Mouse (Mus musculus): ENCODE results near the gene Prmt1.
"Not testable (repeated sequence)": the region's sequence is repeated elsewhere in the genome, so short reads cannot be mapped to it uniquely, and the experiment has no call there.

Gene Prmt1

DNA sequence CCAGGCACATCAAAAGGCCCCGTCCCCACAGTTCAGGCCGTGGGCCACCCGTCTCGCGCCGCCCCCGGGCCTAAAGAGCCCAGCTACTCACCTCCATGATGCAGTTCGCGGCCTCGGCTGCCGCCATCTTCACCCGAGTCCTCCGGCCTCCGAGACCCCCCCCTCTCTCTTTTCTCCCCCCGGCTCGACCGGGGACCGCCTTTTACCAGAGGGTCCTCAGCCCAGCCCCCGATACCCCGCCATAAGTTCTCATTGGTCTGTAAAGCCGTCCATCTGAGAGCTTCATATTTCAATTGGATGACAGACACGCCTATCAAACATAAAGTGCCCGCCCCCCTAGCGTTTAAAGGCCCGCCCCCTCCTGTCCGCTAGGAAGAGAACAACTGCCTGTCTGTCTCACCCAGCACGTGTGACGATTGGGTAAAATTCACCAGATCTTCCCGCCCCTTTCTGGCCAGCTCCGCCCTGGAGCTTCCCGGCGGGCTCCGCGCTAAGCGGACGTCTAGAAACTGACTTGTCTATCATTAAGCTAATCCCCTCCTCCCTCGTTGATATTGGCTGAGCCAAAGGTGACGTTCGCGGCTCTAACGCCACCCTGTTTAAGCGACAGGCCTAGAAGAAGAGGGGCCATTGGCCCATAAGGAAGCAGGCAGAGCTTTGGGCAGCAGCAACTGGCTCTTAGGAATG is at the start of gene Prmt1:
Prmt1 (minus strand) TSS at position 377 of the 687 bp plus-strand sequence.
- DNase-seq (ENCODE audit: low spot score in 2 of 2), result peak; percentile 98 to 100

DNA sequence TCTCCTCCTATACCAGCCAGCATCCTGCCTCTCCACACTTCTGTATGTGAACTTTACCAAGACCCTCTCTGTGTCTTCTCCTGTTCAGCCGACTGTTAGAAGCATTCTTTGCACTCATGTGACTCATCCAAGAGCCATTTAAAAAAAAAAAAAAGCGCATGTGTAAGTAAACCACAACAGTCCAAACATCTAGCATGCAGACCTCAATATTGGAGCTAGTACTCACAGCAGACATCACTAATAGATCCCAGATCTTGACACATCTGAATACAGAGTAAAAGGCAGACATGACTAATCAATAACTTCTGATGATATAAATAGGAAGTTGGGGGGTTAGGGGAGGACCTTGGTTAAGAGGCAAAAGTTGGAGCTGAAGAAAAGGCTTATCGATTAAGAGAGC is 49.3 kb upstream of the Prmt1 start:
- DNase-seq (ENCODE audit: low spot score in 2 of 2), result no peak

DNA sequence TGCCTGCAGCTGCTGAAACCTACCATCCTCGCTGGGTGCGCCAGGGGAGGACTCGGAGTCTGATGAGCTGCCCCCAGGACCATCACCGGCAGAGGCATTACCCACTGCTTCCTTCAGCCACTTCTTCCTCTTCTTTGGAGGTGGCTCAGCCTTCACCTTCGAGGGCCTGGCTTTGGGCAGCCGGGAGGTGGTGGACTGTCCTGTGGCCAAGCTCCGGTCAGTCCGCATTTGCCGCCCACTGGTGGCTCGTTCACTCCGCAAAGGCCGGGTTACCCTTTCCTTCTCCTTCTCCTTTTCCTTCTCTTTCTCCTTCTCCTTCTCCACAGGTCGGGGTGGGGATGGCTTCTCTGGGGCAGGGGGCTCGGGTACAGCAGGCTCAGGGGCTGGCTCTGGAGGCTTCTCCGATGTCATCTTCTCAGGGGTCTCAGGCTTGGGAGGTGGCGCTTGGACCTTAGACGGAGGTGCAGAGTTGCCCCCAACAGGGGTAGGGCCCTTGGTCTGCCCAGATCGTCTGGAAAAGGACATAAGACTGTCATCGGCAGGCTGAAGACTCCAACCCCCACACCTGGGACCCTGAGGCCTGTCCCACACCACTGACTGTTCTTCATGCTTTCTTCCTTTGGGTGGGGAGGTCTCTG is 47.5 kb upstream of the Prmt1 start:
- no peak for DNase-seq (ENCODE audit: low spot score in 2 of 2)

DNA sequence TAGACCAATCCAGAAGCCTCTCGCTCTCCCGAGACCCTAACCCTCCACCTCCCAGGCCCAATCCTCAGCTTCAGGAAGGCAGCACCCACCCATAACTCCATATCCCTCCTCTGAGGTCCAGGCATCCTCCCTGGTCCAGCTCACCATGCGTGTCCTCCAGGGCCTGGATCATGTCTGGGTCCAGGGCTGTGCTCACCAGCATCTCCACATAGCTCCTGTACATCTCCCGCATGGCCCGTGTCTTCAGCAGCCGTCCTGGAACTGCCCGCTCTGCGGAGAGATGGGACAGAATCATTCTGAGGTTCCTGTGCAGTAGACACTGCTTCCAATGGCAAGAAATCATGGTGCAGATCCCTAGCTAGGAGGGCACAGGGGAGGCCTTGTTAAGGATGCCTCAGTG is 44.5 kb upstream of the Prmt1 start:
- no peak for DNase-seq (ENCODE audit: low spot score in 2 of 2)

DNA sequence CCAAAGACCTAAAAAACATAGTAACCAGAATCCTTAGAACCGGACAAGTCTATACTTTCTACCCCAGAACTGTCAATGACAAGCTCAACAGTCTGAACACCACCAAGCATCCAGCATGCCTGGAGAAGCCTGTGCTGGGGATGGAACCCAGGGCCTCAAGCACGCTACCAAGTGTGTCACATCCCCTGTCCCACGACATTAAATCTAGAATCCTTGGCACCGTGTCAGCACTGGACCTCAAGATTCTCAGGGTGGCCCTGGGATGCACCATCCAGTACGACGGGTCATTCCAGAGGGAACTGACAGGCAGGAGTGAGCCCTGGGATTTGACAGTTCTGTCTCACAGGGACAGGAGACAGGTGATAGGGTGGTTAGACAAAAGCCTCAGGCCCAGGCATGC is 43.6 kb upstream of the Prmt1 start:
- DNase-seq (ENCODE audit: low spot score in 2 of 2), result no peak

DNA sequence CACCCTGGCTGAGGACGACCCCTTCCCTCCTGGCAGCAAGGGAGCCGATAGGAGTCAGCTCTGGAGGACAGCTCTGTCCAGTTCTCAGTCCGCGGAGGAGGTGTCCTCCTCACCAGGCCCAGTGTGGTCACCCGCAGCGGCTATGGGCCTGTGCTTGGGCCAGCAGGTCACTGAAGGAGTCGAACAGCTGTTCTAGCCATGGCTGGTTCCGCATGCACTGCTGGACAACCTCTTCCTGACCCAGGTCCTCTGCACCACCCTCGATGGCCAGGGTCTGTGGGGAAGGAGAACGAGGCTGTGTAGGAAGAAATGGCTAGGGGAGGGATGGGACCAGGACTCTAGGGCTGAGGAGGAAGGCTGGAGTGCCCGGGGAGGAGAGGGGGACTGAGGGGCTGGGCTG is 42.0 kb upstream of the Prmt1 start:
- no peak for DNase-seq (ENCODE audit: low spot score in 2 of 2)

DNA sequence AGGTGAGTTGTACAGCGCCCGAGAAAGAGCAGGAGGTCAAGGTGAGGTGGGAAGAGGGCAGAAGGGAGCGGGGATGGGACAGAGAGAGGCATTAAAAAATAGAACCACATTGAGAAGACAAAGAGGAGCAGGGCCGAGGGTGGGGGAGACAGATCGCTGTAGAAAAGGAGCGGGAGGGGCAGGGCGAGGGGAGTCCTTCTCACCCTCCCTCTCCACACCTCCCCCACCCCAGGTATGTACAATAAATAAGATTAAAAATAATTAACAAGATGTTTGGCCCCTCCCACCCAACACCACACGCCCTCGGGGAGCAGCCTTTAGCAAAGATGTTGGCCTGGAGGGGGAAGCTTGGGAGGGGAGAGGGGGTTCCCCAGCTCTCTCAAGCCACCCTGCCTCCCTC is 41.4 kb upstream of the Prmt1 start:
- DNase-seq (ENCODE audit: low spot score in 2 of 2), result no peak

DNA sequence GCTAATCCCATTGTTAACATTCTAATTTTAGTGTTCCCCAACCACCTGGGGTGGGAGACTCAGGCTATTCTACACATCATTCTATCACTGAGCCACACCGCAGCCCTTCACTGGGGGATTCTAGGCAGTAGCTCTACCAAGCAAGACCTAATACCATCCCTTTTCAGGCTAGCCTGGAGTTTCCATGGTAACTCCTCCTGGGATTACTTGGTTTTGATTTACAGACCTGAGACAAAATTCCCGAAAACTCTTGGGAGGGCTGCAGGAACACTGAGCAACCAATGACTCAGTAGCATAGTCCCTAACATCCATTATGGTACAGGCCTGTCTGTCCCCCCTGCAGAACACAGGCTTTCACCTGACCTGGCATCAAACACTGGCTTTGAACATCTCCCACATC is 39.9 kb upstream of the Prmt1 start:
- DNase-seq (ENCODE audit: low spot score in 2 of 2), result no peak

DNA sequence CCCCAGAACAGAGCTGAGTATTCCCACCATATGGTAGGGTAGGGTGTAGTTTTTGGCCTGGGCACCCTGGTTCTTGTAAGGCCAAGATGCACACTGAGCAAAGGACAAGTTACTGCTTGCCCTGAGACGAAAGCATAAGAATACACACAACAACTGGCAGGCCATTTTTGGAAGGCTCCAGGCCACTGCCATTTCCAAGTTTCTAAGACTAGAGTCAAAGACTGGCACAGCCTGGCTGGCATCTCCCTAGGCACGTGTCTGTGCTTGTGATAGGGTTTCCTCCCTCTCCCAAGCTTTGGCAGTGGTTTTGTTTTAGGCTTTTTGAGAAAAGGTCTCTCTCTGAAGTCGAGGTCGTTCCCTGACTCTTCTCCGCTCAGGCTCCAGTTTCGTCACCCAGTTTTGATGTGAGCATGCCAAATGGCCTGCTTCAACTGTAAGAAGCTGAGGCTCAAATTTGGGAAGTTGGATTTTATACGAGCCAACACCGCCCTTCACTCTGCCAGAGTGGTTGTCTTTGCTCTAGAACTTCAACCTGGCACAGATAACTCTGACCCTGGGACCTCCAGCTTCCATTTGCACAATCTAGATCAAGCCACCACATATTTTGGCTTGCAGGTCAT is 39.3 kb upstream of the Prmt1 start:
- DNase-seq (ENCODE audit: low spot score in 2 of 2), result no peak

DNA sequence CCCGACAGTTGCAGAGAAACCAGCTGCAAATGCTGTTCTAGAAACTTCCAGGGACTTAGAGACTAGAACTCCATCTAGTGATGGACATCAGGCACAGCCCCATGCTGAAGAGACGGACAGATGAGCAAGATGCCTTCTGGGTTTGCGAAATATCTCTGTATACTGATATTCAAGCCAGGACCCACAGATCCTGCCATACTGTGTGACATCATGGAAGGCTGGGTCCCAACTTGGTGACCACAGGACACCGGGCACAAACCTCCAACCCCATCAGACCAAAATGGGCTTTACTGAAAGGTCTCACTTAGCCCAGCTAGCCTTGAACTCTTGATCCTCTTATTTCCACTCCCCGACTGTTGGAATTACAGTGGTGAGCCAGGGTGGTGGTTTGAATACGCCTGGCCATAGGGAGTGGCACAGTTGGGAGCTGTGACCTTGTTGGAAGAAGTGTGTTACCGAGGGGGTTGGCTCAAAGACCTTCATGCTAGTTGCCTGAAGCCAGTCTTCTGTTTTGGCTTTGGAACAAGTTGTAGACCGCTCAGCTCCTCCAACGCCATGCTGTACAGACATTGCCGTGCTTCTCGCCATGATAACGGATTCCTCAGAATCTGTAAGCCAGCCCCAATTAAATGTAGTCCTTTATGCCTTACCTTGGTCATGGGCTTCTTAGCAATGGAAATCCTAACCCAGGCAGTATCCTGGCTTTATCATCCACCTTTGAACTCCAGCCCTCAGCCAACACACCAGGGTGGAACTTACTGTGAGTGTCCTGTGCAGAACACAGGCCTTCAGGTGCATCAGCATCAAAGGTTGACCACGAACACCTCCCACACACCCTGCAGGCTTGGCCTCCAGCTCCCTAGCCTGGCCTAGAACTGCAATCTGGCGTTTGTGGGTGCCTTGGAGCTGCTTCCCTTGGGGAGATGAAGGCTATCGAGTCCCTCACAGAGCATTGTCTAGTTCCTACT is 38.2 kb upstream of the Prmt1 start:
- no peak for DNase-seq (ENCODE audit: low spot score in 2 of 2)

DNA sequence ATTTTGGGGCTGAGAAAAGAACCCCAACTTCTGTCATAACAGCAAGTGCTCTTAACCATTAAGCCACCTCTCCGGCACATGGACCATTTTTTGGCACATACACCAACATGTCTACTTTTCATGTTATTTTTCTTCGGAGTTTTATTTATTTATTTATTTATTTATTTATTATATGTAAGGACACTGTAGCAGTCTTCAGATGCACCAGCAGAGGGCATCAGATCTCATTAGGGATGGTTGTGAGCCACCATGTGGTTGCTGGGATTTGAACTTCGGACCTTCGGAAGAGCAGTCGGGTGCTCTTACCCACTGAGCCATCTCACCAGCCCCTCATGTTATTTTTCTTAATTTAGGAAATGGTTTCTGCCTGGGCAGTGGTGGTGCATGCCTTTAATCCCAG is 37.3 kb upstream of the Prmt1 start:
- DNase-seq (ENCODE audit: low spot score in 2 of 2), result not testable (repeated sequence)

DNA sequence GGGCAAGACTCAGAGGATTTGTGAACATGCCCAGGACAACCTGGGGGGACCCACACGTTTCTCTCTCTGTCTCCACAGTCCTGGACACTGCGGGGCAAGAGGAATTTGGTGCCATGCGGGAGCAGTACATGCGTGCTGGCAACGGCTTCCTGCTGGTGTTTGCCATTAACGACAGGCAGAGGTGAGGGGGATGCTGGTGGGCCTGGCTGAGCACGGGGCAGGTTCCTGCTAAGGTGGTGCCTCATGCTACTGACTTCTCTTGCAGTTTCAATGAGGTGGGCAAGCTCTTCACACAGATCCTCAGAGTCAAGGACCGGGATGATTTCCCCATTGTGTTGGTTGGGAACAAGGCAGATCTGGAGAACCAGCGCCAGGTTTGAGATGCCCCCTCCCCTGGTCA is 33.9 kb upstream of the Prmt1 start:
- no peak for DNase-seq (ENCODE audit: low spot score in 2 of 2)

DNA sequence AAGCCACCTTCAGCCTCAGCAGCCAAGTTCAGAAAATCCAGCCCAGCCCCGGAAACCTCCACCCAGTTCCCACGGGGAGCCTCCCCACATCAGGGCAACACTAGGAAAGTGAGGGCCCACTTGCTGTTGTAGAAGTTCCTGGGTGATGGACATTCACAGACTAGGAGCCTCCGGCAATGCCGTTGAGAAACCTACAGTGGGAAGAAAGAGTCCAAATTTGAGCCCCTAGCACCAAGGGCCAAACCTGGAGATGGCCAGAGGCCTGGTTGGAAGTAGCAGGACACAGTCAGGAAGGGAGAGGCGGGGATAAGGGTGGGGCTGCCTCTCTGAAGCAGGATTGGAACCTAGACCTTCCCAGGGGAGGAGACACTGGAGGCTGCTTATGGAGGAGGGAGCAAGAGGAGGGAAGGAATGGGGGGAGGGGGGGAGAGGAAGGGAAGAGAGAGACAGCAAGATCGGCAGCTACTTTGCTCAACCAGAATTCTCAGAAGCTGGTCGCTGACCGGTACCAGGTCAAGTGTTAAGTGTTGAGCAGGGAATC is 32.7 kb upstream of the Prmt1 start:
- DNase-seq (ENCODE audit: low spot score in 2 of 2), result no peak

DNA sequence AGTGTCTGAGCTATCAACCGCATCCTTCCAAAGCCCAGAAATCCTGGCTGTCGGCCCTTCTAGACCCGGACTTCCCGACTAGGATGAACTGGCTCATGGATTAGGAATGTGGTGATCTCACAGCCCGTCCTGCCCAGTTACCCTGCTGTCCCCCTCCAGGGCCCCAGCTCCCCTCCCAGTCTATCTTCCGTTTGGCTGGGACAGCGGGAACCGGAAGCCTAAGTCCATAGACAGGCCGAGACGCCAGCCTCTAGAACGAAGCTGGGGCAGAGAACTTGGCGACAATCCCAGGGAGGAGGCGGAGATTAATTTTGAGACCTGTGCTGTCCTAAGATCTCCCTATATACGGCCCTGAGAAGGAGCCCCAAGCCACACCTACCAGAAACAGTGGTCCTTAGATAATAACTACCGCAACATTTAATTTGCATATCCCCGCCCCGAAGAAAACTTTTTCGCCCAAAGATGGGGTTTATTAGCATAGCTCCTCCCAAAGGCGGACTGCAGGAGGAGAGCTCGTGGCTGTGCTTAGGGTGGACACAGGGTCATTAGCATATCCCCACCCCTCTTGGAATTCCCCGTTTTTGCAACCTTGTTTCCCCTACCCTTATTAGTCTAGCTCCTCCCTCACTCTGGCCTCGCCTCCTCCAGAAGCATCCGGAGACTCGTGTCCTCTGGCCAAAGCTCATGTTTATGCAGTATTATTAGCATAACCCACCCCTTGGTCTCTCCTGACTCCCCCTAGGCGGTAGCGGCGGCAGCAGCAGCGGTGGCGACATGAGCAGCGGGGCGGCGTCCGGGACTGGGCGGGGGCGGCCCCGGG is 31.1 kb upstream of the Prmt1 start, which contains the start of gene Rras:
Rras (plus strand) TSS at position 720 of the 820 bp plus-strand sequence.
- DNase-seq (ENCODE audit: low spot score in 2 of 2), result peak; percentile 80 to 85

DNA sequence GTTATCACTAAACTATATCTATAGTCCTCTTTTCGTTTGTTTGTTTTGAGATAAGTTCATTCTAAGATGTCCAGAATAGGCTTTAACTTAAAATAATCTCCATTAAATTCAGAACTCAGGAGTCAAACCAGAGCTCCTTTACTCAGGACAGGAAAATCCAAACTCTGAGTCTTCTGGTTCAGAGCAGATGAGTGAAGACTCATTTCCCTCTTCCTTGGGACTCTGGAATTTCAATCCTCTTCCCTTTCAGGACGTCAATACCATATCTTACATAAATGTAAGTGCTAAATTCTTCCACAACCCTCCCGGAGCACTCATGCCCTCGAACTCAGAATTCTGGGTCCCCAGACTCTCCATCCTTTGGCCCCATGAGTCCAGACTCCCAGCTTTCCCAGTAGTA is 30.4 kb upstream of the Prmt1 start:
- DNase-seq (ENCODE audit: low spot score in 2 of 2), result no peak

DNA sequence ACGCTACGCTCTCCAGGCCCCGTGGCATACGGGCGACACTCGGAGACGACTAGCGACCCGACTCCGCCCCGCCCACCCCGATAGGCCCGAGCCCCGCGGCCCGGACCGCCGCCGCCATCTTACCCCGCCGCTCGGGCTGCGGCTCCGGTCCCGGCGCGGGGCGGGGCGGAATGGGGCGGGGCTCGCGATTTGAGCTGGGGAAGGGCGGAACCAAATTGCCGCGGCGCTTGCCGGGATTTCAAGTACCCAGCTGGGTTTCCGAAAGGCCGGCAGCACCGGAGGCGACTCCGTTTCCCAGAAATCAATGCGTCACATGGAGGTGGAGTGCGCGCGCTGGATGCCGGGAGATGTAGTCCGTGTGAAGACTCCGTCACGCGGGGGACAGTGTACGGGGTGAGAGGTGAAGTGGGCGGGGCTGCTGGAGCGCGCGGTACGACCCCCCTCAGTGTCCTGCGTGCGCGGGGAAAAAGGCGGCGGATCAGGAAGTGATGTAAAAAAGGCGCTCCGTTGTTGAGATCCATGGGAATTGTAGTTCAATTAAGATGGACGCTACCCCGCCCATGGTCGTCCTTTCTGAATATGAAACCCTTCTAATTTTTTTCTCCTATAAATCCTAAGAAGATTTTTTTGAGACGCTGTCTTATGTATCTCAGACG is 29.7 kb upstream of the Prmt1 start, which contains the start of gene Scaf1:
Scaf1 (minus strand) TSS at position 407 of the 656 bp plus-strand sequence.
- DNase-seq (ENCODE audit: low spot score in 2 of 2), result peak; percentile 99 to 100

DNA sequence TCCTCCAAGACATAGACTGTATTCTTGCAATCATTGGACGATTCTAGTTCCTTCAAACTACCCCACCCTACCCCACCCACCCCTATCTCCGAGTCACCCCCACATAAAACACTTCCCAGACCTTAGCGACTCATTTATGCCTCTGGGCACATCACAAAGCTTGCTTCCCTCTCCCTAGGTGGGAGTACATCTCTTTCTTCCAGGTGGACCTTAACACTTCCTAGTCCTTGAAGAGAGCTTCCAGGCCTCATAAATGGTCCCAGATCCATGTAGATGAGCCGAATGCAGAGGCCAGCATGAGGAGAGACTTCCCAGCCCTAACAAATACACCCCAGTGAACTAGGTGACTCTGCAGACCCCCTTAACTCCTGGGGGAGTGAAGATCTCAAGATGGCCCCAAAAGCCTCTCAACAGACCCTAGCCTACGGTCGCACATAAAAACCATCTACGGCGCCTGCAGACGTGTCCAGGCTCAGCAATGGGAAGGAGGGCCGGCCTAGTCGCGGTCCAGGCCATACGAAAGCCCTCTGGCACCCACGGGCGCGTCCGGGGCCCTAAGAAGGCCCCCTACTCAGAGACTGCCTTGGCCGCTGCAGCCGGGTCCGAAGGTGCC is 29.1 kb upstream of the Prmt1 start:
- no peak for DNase-seq (ENCODE audit: low spot score in 2 of 2)

DNA sequence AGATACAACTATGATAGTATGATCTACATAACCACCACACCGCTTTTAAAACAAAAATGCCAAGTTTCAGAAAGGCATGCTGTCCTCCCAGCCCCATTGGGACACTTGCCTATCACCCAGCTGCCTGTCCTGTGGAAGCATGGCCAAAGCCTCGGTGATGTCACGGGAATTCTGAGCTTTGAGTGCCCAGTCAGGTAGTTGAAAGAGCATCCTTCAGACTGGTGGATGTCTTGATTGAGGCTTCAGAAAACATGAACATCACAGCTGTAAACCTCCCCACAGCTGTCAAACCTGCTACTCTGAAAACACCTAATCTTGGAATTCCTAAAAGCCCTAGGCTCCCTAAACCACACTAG is 27.7 kb upstream of the Prmt1 start:
- DNase-seq (ENCODE audit: low spot score in 2 of 2), result no peak

DNA sequence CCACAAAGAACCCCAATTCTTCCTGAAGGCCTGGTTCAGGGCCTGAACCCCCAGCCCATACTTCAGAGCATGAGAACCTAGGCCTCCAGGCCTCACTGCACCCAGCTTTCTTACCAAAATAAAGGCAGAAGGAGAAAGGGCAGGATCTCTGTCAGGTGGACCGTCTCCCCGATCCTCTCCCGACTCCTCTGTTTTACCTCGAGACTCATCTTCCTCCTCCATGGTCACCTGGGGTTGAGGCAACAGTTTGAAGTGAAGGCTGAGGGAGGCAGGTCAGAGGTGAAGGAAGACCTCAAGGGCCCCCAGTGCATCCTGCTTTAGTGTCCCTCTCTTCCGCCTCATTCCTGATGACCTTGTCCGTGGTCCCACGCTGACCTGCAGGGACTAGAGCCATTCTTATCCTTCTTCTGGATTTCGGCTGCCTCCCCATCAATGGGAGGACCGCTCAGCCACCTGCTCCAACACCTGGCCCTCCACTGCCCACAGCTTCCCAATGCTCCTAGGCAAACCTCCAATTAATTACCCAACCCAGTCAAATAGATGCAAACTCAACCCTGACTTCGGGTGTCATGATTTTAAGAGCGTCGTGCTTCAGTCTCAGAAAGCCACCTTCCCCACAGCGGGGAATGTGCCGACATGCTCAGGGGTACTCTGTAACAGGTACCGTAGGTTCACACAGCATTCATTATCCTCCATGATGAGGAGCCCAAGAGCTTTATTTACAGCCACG is 27.2 kb upstream of the Prmt1 start:
- DNase-seq (ENCODE audit: low spot score in 2 of 2), result no peak
